Mouse (Mus musculus): ENCODE data around the gene Proca1. TPM values are rescaled to one million over a fixed set of nuclear protein-coding genes. Genes with fewer than 3 reads are reported as not detected.

Gene Proca1
- 1 to 10 TPM; 3.7 to 5.5 TPM for total RNA-seq (2021)
- long read RNA-seq, experiment 1, partial matches to known transcripts: 0 of 3 reads
- long read RNA-seq, experiment 1, other reads (novel, unspliced or antisense): 2 of 3 reads
- long read RNA-seq, experiment 2, partial matches to known transcripts: 0 of 8 reads
- long read RNA-seq, experiment 2, other reads (novel, unspliced or antisense): 6 of 8 reads

- DNase-seq (ENCODE audit: low spot score in 2 of 2): no peak
- TF ChIP-seq CTCF (conservative IDR thresholded peaks at IDR 0.05): no peak
- no peak within 1 kb of the TSS for H3K4me3 ChIP-seq
- H3K27ac ChIP-seq: no peak within 1 kb of the TSS
Measured at GRCm38 (mm10) chr11:78193113-78193512, at the start of gene Proca1. Proca1 (plus strand) TSS chr11:78193392.

- no peak for TF ChIP-seq CTCF (conservative IDR thresholded peaks at IDR 0.05)
- Histone ChIP-seq H3K4me3 (no peak overlapping the region), H3K27ac (peak overlapping the region; percentile 53; the same call in 1 of the 2 replicates)
- no peak for DNase-seq (ENCODE audit: low spot score in 2 of 2)
Measured at GRCm38 (mm10) chr11:78143520-78143919, 49.7 kb upstream of the Proca1 start.

GRCm38 (mm10) chr11:78146168-78146567, 47.0 kb upstream of the Proca1 start:
- DNase-seq (ENCODE audit: low spot score in 2 of 2): no peak
- H3K27ac ChIP-seq: peak overlapping the region; percentile 51; the same call in 1 of the 2 replicates
- H3K4me3 ChIP-seq: no peak overlapping the region
- TF ChIP-seq CTCF (conservative IDR thresholded peaks at IDR 0.05): peak; percentile 56

GRCm38 (mm10) chr11:78146707-78147543, 46.3 kb upstream of the Proca1 start:
- TF ChIP-seq CTCF (conservative IDR thresholded peaks at IDR 0.05): no peak
- no peak overlapping the region for H3K4me3 ChIP-seq
- DNase-seq (ENCODE audit: low spot score in 2 of 2): no peak
- H3K27ac ChIP-seq: peak overlapping the region; percentile 51; the same call in 1 of the 2 replicates

GRCm38 (mm10) chr11:78151161-78151560, 42.0 kb upstream of the Proca1 start:
- Histone ChIP-seq H3K4me3 (no peak overlapping the region), H3K27ac (peak overlapping the region; percentile 86; the same call in 1 of the 2 replicates)
- peak; percentile 70 for TF ChIP-seq CTCF (conservative IDR thresholded peaks at IDR 0.05)
- no peak for DNase-seq (ENCODE audit: low spot score in 2 of 2)

- no peak for TF ChIP-seq CTCF (conservative IDR thresholded peaks at IDR 0.05)
- Histone ChIP-seq H3K4me3 (no peak overlapping the region), H3K27ac (peak overlapping the region; percentile 86)
- DNase-seq (ENCODE audit: low spot score in 2 of 2): peak; percentile 77 to 91
Measured at GRCm38 (mm10) chr11:78152299-78153231, 40.6 kb upstream of the Proca1 start.

- Histone ChIP-seq H3K27ac (peak overlapping the region; percentile 86), H3K4me3 (no peak overlapping the region)
- TF ChIP-seq CTCF (conservative IDR thresholded peaks at IDR 0.05): no peak
- DNase-seq (ENCODE audit: low spot score in 2 of 2): no peak
Measured at GRCm38 (mm10) chr11:78153778-78154177, 39.4 kb upstream of the Proca1 start.

- DNase-seq (ENCODE audit: low spot score in 2 of 2): no peak
- no peak for TF ChIP-seq CTCF (conservative IDR thresholded peaks at IDR 0.05)
- Histone ChIP-seq H3K4me3 (no peak overlapping the region), H3K27ac (no peak overlapping the region)
Measured at GRCm38 (mm10) chr11:78155674-78156073, 37.5 kb upstream of the Proca1 start.

GRCm38 (mm10) chr11:78156156-78156699, 37.0 kb upstream of the Proca1 start:
- no peak for DNase-seq (ENCODE audit: low spot score in 2 of 2)
- TF ChIP-seq CTCF (conservative IDR thresholded peaks at IDR 0.05): no peak
- no peak overlapping the region for H3K4me3 ChIP-seq
- no peak overlapping the region for H3K27ac ChIP-seq

GRCm38 (mm10) chr11:78159096-78159495, 34.1 kb upstream of the Proca1 start:
- DNase-seq (ENCODE audit: low spot score in 2 of 2): peak; percentile 81 to 84
- H3K27ac ChIP-seq: no peak overlapping the region
- no peak overlapping the region for H3K4me3 ChIP-seq
- TF ChIP-seq CTCF (conservative IDR thresholded peaks at IDR 0.05): peak; percentile 99; the same call in 1 of the 2 replicates

- Histone ChIP-seq H3K27ac (no peak overlapping the region), H3K4me3 (no peak overlapping the region)
- no peak for TF ChIP-seq CTCF (conservative IDR thresholded peaks at IDR 0.05)
- no peak for DNase-seq (ENCODE audit: low spot score in 2 of 2)
Measured at GRCm38 (mm10) chr11:78159557-78159956, 33.6 kb upstream of the Proca1 start.

- Histone ChIP-seq H3K4me3 (no peak overlapping the region), H3K27ac (no peak overlapping the region)
- no peak for DNase-seq (ENCODE audit: low spot score in 2 of 2)
- no peak for TF ChIP-seq CTCF (conservative IDR thresholded peaks at IDR 0.05)
Measured at GRCm38 (mm10) chr11:78160171-78160570, 33.0 kb upstream of the Proca1 start.

Measured in layer of hippocampus, adult 2 months (tissue).